Mouse (Mus musculus): ENCODE measurements around the gene Nol10. TPM values are rescaled to one million over a fixed set of nuclear protein-coding genes. Genes with fewer than 3 reads are reported as not detected.
A peak's percentile ranks its signal among the peaks of the same experiment; 100 is the strongest.

The Nol10 gene
- total and polyA plus RNA-seq, 3 experiments, result 21.6 to 128 (median 44.2) TPM

- no peak overlapping the region for H3K27ac ChIP-seq (ENCODE audit: control insufficient read depth, low read depth, low read length)
- H3K79me2 ChIP-seq (ENCODE audit: control insufficient read depth, insufficient read depth, low read length, poor library complexity), result no peaks in the 10 kb centered on the region
- DNase-seq (ENCODE audit: low read depth, low spot score), result no peak
- peaks cover 0 to 11% of the 10 kb centered on the region in 2 experiments; a peak in 2 of 4 replicates for H3K36me3 ChIP-seq (ENCODE audit: control insufficient read depth in 1 of 2, insufficient read depth in 2 of 2, low read length in 2 of 2)
- TF ChIP-seq MXI1 (IDR thresholded peaks at IDR 0.05; ENCODE audit: low read depth, low read length), result no peak
- H3K4me1 ChIP-seq (ENCODE audit: control insufficient read depth in 1 of 2, insufficient read depth in 2 of 2, low read length in 2 of 2), result peaks cover 0 to 14% of the 10 kb centered on the region in 2 experiments; a peak in 2 of 4 replicates
- no peak overlapping the region for H3K4me3 ChIP-seq (ENCODE audit: control insufficient read depth in 1 of 2, insufficient read depth in 1 of 2, low read depth in 2 of 2, low read length in 2 of 2)
- H3K27me3 ChIP-seq (ENCODE audit: control insufficient read depth in 1 of 2, insufficient read depth in 2 of 2, low read length in 2 of 2), result no peaks in the 10 kb centered on the region
- no peak overlapping the region for H3K9ac ChIP-seq (ENCODE audit: control insufficient read depth, low read depth, low read length, poor library complexity, severe bottlenecking)
- no peaks in the 10 kb centered on the region for H3K9me3 ChIP-seq (replicated peaks; ENCODE audit: insufficient read depth, low read length)
Measured at GRCm38 (mm10) chr12:17448781-17449180, 100.5 kb downstream of the Nol10 start.

- Histone ChIP-seq H3K27me3 (ENCODE audit: control insufficient read depth in 1 of 2, insufficient read depth in 2 of 2, low read length in 2 of 2) (no peaks in the 10 kb centered on the region), H3K4me3 (ENCODE audit: control insufficient read depth in 1 of 2, insufficient read depth in 1 of 2, low read depth in 2 of 2, low read length in 2 of 2) (no peak overlapping the region), H3K79me2 (ENCODE audit: control insufficient read depth, insufficient read depth, low read length, poor library complexity) (no peaks in the 10 kb centered on the region), H3K36me3 (ENCODE audit: control insufficient read depth in 1 of 2, insufficient read depth in 2 of 2, low read length in 2 of 2) (peaks cover 0 to 11% of the 10 kb centered on the region in 2 experiments; a peak in 2 of 4 replicates), H3K9me3 (replicated peaks; ENCODE audit: insufficient read depth, low read length) (no peaks in the 10 kb centered on the region), H3K27ac (ENCODE audit: control insufficient read depth, low read depth, low read length) (no peak overlapping the region), H3K9ac (ENCODE audit: control insufficient read depth, low read depth, low read length, poor library complexity, severe bottlenecking) (no peak overlapping the region), H3K4me1 (ENCODE audit: control insufficient read depth in 1 of 2, insufficient read depth in 2 of 2, low read length in 2 of 2) (peaks cover 0 to 14% of the 10 kb centered on the region in 2 experiments; a peak in 2 of 4 replicates)
- peak; percentile 36 for DNase-seq (ENCODE audit: low read depth, low spot score)
- no peak for TF ChIP-seq TAL1 (IDR thresholded peaks at IDR 0.05; ENCODE audit: low read length)
- TF ChIP-seq CTCF (IDR thresholded peaks at IDR 0.05 in 2 of 3, conservative IDR thresholded peaks at IDR 0.05 in 1 of 3; ENCODE audit: control insufficient read depth in 1 of 3, insufficient read depth in 1 of 3, low read depth in 2 of 3, low read length in 3 of 3, poor library complexity in 1 of 3, severe bottlenecking in 1 of 3), result 0 out of 6 replicates have a peak, but pooled peaks of 1 of the 3 experiments have one; percentile 8
Measured at GRCm38 (mm10) chr12:17449661-17450091, 101.4 kb downstream of the Nol10 start.

GRCm38 (mm10) chr12:17450503-17450902 is 102.2 kb downstream of the Nol10 start:
- H3K9ac ChIP-seq (ENCODE audit: control insufficient read depth, low read depth, low read length, poor library complexity, severe bottlenecking), result no peak overlapping the region
- no peak overlapping the region for H3K4me3 ChIP-seq (ENCODE audit: control insufficient read depth in 1 of 2, insufficient read depth in 1 of 2, low read depth in 2 of 2, low read length in 2 of 2)
- H3K9me3 ChIP-seq (replicated peaks; ENCODE audit: insufficient read depth, low read length), result no peaks in the 10 kb centered on the region
- peaks cover 0 to 14% of the 10 kb centered on the region in 2 experiments; a peak in 2 of 4 replicates for H3K4me1 ChIP-seq (ENCODE audit: control insufficient read depth in 1 of 2, insufficient read depth in 2 of 2, low read length in 2 of 2)
- no peaks in the 10 kb centered on the region for H3K27me3 ChIP-seq (ENCODE audit: control insufficient read depth in 1 of 2, insufficient read depth in 2 of 2, low read length in 2 of 2)
- no peak overlapping the region; the same call in 1 of the 2 replicates for H3K27ac ChIP-seq (ENCODE audit: control insufficient read depth, low read depth, low read length)
- H3K36me3 ChIP-seq (ENCODE audit: control insufficient read depth in 1 of 2, insufficient read depth in 2 of 2, low read length in 2 of 2), result peaks cover 0 to 11% of the 10 kb centered on the region in 2 experiments; a peak in 2 of 4 replicates
- DNase-seq (ENCODE audit: low read depth, low spot score), result peak; percentile 45
- H3K79me2 ChIP-seq (ENCODE audit: control insufficient read depth, insufficient read depth, low read length, poor library complexity), result no peaks in the 10 kb centered on the region
- no peak for TF ChIP-seq MXI1 (IDR thresholded peaks at IDR 0.05; ENCODE audit: low read depth, low read length)
- peak; percentile 51; the same call in 1 of the 2 replicates for TF ChIP-seq ETS1 (IDR thresholded peaks at IDR 0.05; ENCODE audit: low read depth, low read length)
- TF ChIP-seq ZMIZ1 (IDR thresholded peaks at IDR 0.05; ENCODE audit: low read depth, low read length), result no peak
- peak; percentile 91 for TF ChIP-seq ZNF384 (IDR thresholded peaks at IDR 0.05; ENCODE audit: low read depth, low read length)
- TF ChIP-seq TAL1 (IDR thresholded peaks at IDR 0.05; ENCODE audit: low read length), result no peak
- TF ChIP-seq ZKSCAN1 (IDR thresholded peaks at IDR 0.05; ENCODE audit: low read depth, low read length), result no peak
- TF ChIP-seq CHD2 (IDR thresholded peaks at IDR 0.05; ENCODE audit: low read length), result no peak
- TF ChIP-seq USF2 (IDR thresholded peaks at IDR 0.05; ENCODE audit: borderline replicate concordance in 1 of 2, insufficient read depth in 1 of 2, low read depth in 1 of 2, low read length in 2 of 2), result no peak
- TF ChIP-seq NRF1 (IDR thresholded peaks at IDR 0.05; ENCODE audit: insufficient read depth, low read depth, low read length, poor library complexity, severe bottlenecking), result no peak
- no peak for TF ChIP-seq CTCF (IDR thresholded peaks at IDR 0.05 in 2 of 3, conservative IDR thresholded peaks at IDR 0.05 in 1 of 3; ENCODE audit: control insufficient read depth in 1 of 3, insufficient read depth in 1 of 3, low read depth in 2 of 3, low read length in 3 of 3, poor library complexity in 1 of 3, severe bottlenecking in 1 of 3)
- TF ChIP-seq RCOR1 (IDR thresholded peaks at IDR 0.05; ENCODE audit: low read depth, low read length), result peak; percentile 55
- no peak for TF ChIP-seq MEF2A (IDR thresholded peaks at IDR 0.05; ENCODE audit: extremely low read depth, insufficient replicate concordance, low read depth, low read length, poor library complexity, severe bottlenecking)
- no peak for TF ChIP-seq POLR2AphosphoS5 (IDR thresholded peaks at IDR 0.05; ENCODE audit: borderline replicate concordance, low read depth, low read length)
- peak; percentile 79 for TF ChIP-seq MYC (IDR thresholded peaks at IDR 0.05; ENCODE audit: low read depth, low read length)
- no peak for TF ChIP-seq E2F4 (IDR thresholded peaks at IDR 0.05; ENCODE audit: borderline replicate concordance, low read depth, low read length)
- TF ChIP-seq SMC3 (IDR thresholded peaks at IDR 0.05; ENCODE audit: low read depth, low read length), result no peak
- no peak for TF ChIP-seq MAFK (IDR thresholded peaks at IDR 0.05; ENCODE audit: borderline replicate concordance, low read depth, low read length)
- TF ChIP-seq EP300 (IDR thresholded peaks at IDR 0.05; ENCODE audit: low read depth in 1 of 2, low read length in 2 of 2), result peak in 1 of 2 experiments; percentile 57; a peak in 2 of 4 replicates
- peak; percentile 90 for TF ChIP-seq BHLHE40 (IDR thresholded peaks at IDR 0.05; ENCODE audit: borderline replicate concordance, low read depth, low read length)
- no peak for TF ChIP-seq HCFC1 (IDR thresholded peaks at IDR 0.05; ENCODE audit: low read depth, low read length)
- no peak for TF ChIP-seq TBP (IDR thresholded peaks at IDR 0.05; ENCODE audit: low read depth, low read length)
- TF ChIP-seq NELFE (IDR thresholded peaks at IDR 0.05; ENCODE audit: low read depth, low read length), result no peak
- TF ChIP-seq TCF12 (IDR thresholded peaks at IDR 0.05; ENCODE audit: low read depth, low read length), result 0 out of 2 replicates have a peak, but pooled peaks have one; percentile 17

All from MEL (cell line).